Mouse (Mus musculus): Measurements from ENCODE around the gene Prss38. TPM values are rescaled to one million over a fixed set of nuclear protein-coding genes. Genes with fewer than 3 reads are reported as not detected.

The Prss38 gene
- polyA plus RNA-seq (2012; rRNA removed): not detected in 2 replicates

GRCm38 (mm10) chr11:59375475-59375874, at the start of gene Prss38:
Gene Prss38, minus strand, starts transcription at chr11:59375657.

Other genes starting within 250 kb of the Prss38 start
- gene Obscn, start 239.3 kb downstream of the Prss38 start, polyA plus RNA-seq (2012; rRNA removed): 2.6 and 4.2 TPM in 2 replicates
- 4.4 and 5.0 TPM in 2 replicates for gene Iba57, start 211.9 kb downstream of the Prss38 start, polyA plus RNA-seq (2012; rRNA removed)
- 3.6 and 5.7 TPM in 2 replicates for gene Gjc2, start 192.4 kb downstream of the Prss38 start, polyA plus RNA-seq (2012; rRNA removed)
- 75.8 and 85.5 TPM in 2 replicates for gene Guk1, start 183.4 kb downstream of the Prss38 start, polyA plus RNA-seq (2012; rRNA removed)
- gene Mrpl55, start 173.2 kb downstream of the Prss38 start, polyA plus RNA-seq (2012; rRNA removed): 28.7 and 42.4 TPM in 2 replicates
- 5.0 and 5.6 TPM in 2 replicates for gene 2310033P09Rik, start 167.3 kb downstream of the Prss38 start, polyA plus RNA-seq (2012; rRNA removed)
- 308 and 353 TPM in 2 replicates for gene Arf1, start 147.4 kb downstream of the Prss38 start, polyA plus RNA-seq (2012; rRNA removed)
- 0.20 and 0.40 TPM in 2 replicates for gene Wnt3a, start 84.9 kb downstream of the Prss38 start, polyA plus RNA-seq (2012; rRNA removed)
- gene Wnt9a, start 68.7 kb downstream of the Prss38 start, polyA plus RNA-seq (2012; rRNA removed): 2.9 and 3.8 TPM in 2 replicates
- 1.6 and 1.8 TPM in 2 replicates for gene Jmjd4, start 74.4 kb upstream of the Prss38 start, polyA plus RNA-seq (2012; rRNA removed)
- 11.3 and 12.2 TPM in 2 replicates for gene Snap47, start 75.5 kb upstream of the Prss38 start, polyA plus RNA-seq (2012; rRNA removed)
- 0.03 TPM in 1 of 2 replicates, not detected in the other for gene Zfp867, start 96.8 kb upstream of the Prss38 start, polyA plus RNA-seq (2012; rRNA removed)
- gene Zkscan17, start 151.1 kb upstream of the Prss38 start, polyA plus RNA-seq (2012; rRNA removed): 2.9 and 3.9 TPM in 2 replicates
- 0.04 and 0.08 TPM in 2 replicates for gene Nlrp3, start 165.9 kb upstream of the Prss38 start, polyA plus RNA-seq (2012; rRNA removed)
- not detected in 2 replicates for gene Olfr222, start 200.6 kb upstream of the Prss38 start, polyA plus RNA-seq (2012; rRNA removed)
- gene Olfr223, start 217.6 kb upstream of the Prss38 start, polyA plus RNA-seq (2012; rRNA removed): not detected in 2 replicates

All from stomach, adult 2 months (tissue).